18 mouse cellular contexts compared by ENCODE assay signal in the genomic region with DNA sequence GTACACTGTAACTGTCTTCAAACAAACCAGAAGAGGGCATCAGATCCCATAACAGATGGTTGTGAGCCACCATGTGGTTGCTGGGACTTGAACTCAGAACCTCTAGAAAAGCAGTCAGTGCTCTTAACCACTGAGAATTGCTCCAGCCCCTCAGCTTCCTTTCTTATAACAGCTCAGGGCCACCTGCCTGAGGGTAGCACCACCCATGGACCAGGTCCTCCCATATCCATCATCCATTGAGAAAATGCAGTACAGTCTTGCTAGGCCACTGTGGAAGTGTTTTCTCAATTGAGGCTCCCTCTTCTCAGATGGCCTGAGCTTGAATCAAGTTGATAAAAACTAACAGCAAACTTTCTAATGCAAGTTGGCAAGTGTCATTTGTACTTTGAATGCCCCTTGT. TPM values are rescaled to one million over a fixed set of nuclear protein-coding genes. Genes with fewer than 3 reads are reported as not detected.
DNase-seq lines count a peak whose midpoint lies in the region; ATAC-seq and TF ChIP-seq lines count a peak whose summit lies in the region.
"Had no signal": no experiment of that assay in that cellular context is flagged by ENCODE, and none has a peak within 500 bp of the region (broad histone marks: within the 10 kb centered on the region; RNA-seq: fewer than 3 reads in every experiment).

No protein-coding gene starts in this region.

- H3K9me3 ChIP-seq in liver, embryonic 12.5 days (replicated peaks), result no peaks in the 10 kb centered on the region
- no peaks in the 10 kb centered on the region for H3K9me3 ChIP-seq in liver, embryonic 11.5 days (ENCODE audit: control insufficient read depth, low read length)
- H3K9me3 ChIP-seq in liver, postnatal 0 days (ENCODE audit: low read length), result peaks cover 5% of the 10 kb centered on the region; the same call in 1 of the 2 replicates
- H3K9me3 ChIP-seq: embryonic facial prominence, embryonic 10.5 days; forebrain, embryonic 15.5 days had no signal

- ATAC-seq in liver, embryonic 12.5 days, result no peak
- ATAC-seq in liver, embryonic 11.5 days (replicated peaks; ENCODE audit: low FRiP score), result no peak
- ATAC-seq in liver, postnatal 0 days, result no peak
- ATAC-seq: forebrain, embryonic 13.5 days; forebrain, embryonic 15.5 days had no signal

- H3K9ac ChIP-seq in liver, embryonic 12.5 days, result no peak overlapping the region
- no peak overlapping the region for H3K9ac ChIP-seq in liver, embryonic 11.5 days (ENCODE audit: low read depth, low read length)
- no peak overlapping the region for H3K9ac ChIP-seq in liver, postnatal 0 days (replicated peaks)
- H3K9ac ChIP-seq: embryonic facial prominence, embryonic 12.5 days; forebrain, embryonic 13.5 days; forebrain, embryonic 15.5 days had no signal

- H3K4me1 ChIP-seq in liver, embryonic 12.5 days, result peaks cover 37% of the 10 kb centered on the region
- H3K4me1 ChIP-seq in liver, embryonic 11.5 days (replicated peaks; ENCODE audit: control insufficient read depth, insufficient read depth, low read length), result peaks cover 16% of the 10 kb centered on the region
- peaks cover 9% of the 10 kb centered on the region; the same call in 1 of the 2 replicates for H3K4me1 ChIP-seq in spleen, adult 2 months (ENCODE audit: control insufficient read depth, insufficient read depth, insufficient read length)
- peaks cover 38% of the 10 kb centered on the region for H3K4me1 ChIP-seq in liver, postnatal 0 days (ENCODE audit: insufficient read depth)
- H3K4me1 ChIP-seq: embryonic facial prominence, embryonic 12.5 days; forebrain, embryonic 13.5 days; forebrain, embryonic 15.5 days had no signal

- H3K4me3 ChIP-seq in liver, embryonic 12.5 days, result no peak overlapping the region
- no peak overlapping the region for H3K4me3 ChIP-seq in liver, embryonic 11.5 days (ENCODE audit: low read depth, low read length)
- no peak overlapping the region for H3K4me3 ChIP-seq in spleen, adult 2 months (ENCODE audit: extremely low read depth, insufficient read depth, insufficient read length)
- no peak overlapping the region for H3K4me3 ChIP-seq in liver, postnatal 0 days (ENCODE audit: low read depth, low read length)
- H3K4me3 ChIP-seq: embryonic facial prominence, embryonic 10.5 days; embryonic facial prominence, embryonic 12.5 days; forebrain, embryonic 13.5 days; forebrain, embryonic 15.5 days had no signal

- DNase-seq in liver, embryonic 11.5 days (ENCODE audit: low spot score), result no peak
- no peak for DNase-seq in spleen, adult 2 months (ENCODE audit: low read depth in 1 of 2, low spot score in 2 of 2)
- DNase-seq in spleen, postnatal 36 days (ENCODE audit: low spot score in 2 of 2), result no peak
- no peak for DNase-seq in liver, postnatal 0 days
- DNase-seq in kidney, adult 18-20 months, result no peak
- DNase-seq: adrenal gland, adult 8-10 months; adrenal gland, postnatal 14 days; adrenal gland, postnatal 36 days; cerebellum, adult 11-12 months; cerebellum, adult 2 months; cerebellum, adult 9-10 months; cerebellum, postnatal 10 days; cerebellum, postnatal 25 days had no signal

- H3K27me3 ChIP-seq in liver, embryonic 12.5 days (replicated peaks), result no peaks in the 10 kb centered on the region
- H3K27me3 ChIP-seq in liver, embryonic 11.5 days (replicated peaks; ENCODE audit: control insufficient read depth, insufficient read depth, low read length), result no peaks in the 10 kb centered on the region
- no peaks in the 10 kb centered on the region for H3K27me3 ChIP-seq in spleen, adult 2 months (ENCODE audit: control insufficient read depth, insufficient read depth, low read length)
- H3K27me3 ChIP-seq in liver, postnatal 0 days (ENCODE audit: insufficient read depth, low read length), result no peaks in the 10 kb centered on the region
- H3K27me3 ChIP-seq: embryonic facial prominence, embryonic 12.5 days; forebrain, embryonic 13.5 days; forebrain, embryonic 15.5 days had no signal

- TF ChIP-seq POLR2A in spleen, adult 2 months (IDR thresholded peaks at IDR 0.05; ENCODE audit: low read depth, low read length), result no peak

- no peak overlapping the region for H3K4me2 ChIP-seq in liver, embryonic 12.5 days
- H3K4me2 ChIP-seq in liver, embryonic 11.5 days, result no peak overlapping the region
- H3K4me2 ChIP-seq in liver, postnatal 0 days (ENCODE audit: low read depth, low read length), result no peak overlapping the region
- H3K4me2 ChIP-seq: embryonic facial prominence, embryonic 12.5 days; forebrain, embryonic 13.5 days; forebrain, embryonic 15.5 days had no signal

- H3K36me3 ChIP-seq in liver, embryonic 12.5 days, result no peaks in the 10 kb centered on the region
- H3K36me3 ChIP-seq in liver, embryonic 11.5 days (ENCODE audit: control insufficient read depth, insufficient read depth, low read length), result no peaks in the 10 kb centered on the region
- no peaks in the 10 kb centered on the region for H3K36me3 ChIP-seq in spleen, adult 2 months (ENCODE audit: control insufficient read depth, insufficient read depth, low read length)
- H3K36me3 ChIP-seq in liver, postnatal 0 days (replicated peaks; ENCODE audit: insufficient read depth, low read length), result no peaks in the 10 kb centered on the region
- H3K36me3 ChIP-seq: embryonic facial prominence, embryonic 10.5 days; embryonic facial prominence, embryonic 12.5 days; forebrain, embryonic 15.5 days had no signal

- TF ChIP-seq CTCF in spleen, adult 2 months (IDR thresholded peaks at IDR 0.05; ENCODE audit: extremely low read depth, insufficient read depth, insufficient read length, insufficient replicate concordance), result no peak
- no peak for TF ChIP-seq CTCF in liver, postnatal 0 days (IDR thresholded peaks at IDR 0.05; ENCODE audit: low read depth)

- H3K27ac ChIP-seq in liver, embryonic 12.5 days, result peak overlapping the region; percentile 54; the same call in 1 of the 2 replicates
- H3K27ac ChIP-seq in liver, embryonic 11.5 days (ENCODE audit: low read depth, low read length), result no peak overlapping the region
- H3K27ac ChIP-seq in spleen, adult 2 months (ENCODE audit: insufficient read depth, low read length), result peak overlapping the region; percentile 31
- peak overlapping the region; percentile 29; the same call in 1 of the 2 replicates for H3K27ac ChIP-seq in liver, postnatal 0 days (ENCODE audit: low read depth)
- H3K27ac ChIP-seq: embryonic facial prominence, embryonic 10.5 days; embryonic facial prominence, embryonic 12.5 days; forebrain, embryonic 13.5 days; forebrain, embryonic 15.5 days had no signal

- no peak for TF ChIP-seq EP300 in liver, postnatal 0 days (IDR thresholded peaks at IDR 0.05; ENCODE audit: low read depth)

RNA-seq across cellular contexts. Expression of a gene that starts 13.0 kb away (rescaled TPM):
- polyA plus RNA-seq in liver, embryonic 12.5 days (2016; fragmentation: Nextera tagmentation; extraction: Ambion mirVana), result 32.6 and 32.7 TPM in 2 replicates
- polyA plus RNA-seq in liver, embryonic 11.5 days (2014; fragmentation: Nextera tagmentation; extraction: Ambion mirVana), result 19.1 and 22.6 TPM in 2 replicates
- 22.2 and 25.9 TPM in 2 replicates for polyA plus RNA-seq in spleen, adult 2 months (2012; rRNA removed)
- polyA plus RNA-seq in liver, postnatal 0 days (2015; fragmentation: Nextera tagmentation; extraction: Ambion mirVana), result 13.7 TPM in 2 replicates
